Mouse (Mus musculus) heart, embryonic 10.5 days (tissue): ENCODE measurements around the gene Ifitm5. TPM values are rescaled to one million over a fixed set of nuclear protein-coding genes. Genes with fewer than 3 reads are reported as not detected.
A peak's percentile ranks its signal among the peaks of the same experiment; 100 is the strongest.

Experiments
- DNase-seq: peaks from one replicate; pipeline ENCODE4 v3.0.0-alpha.2; 2017; ENCODE audit warnings: low spot score
- H3K27ac ChIP-seq: fragments of 300-500 bp; sonication (generic); 2 replicates; pipeline ENCODE4 v1.5.1; 2016; ENCODE audit warnings: mild to moderate bottlenecking
- H3K27me3 ChIP-seq: fragments of 300-500 bp; sonication (generic); 2 replicates; pipeline ENCODE4 v1.6.1; 2016; ENCODE audit warnings: mild to moderate bottlenecking; ENCODE audit not compliant: poor library complexity, insufficient read depth, severe bottlenecking
- H3K36me3 ChIP-seq: fragments of 300-500 bp; sonication (generic); 2 replicates; pipeline ENCODE4 v1.6.1; 2016; ENCODE audit warnings: mild to moderate bottlenecking, moderate library complexity
- H3K4me1 ChIP-seq: fragments of 300-500 bp; sonication (generic); 2 replicates; pipeline ENCODE4 v1.6.1; 2016; ENCODE audit warnings: mild to moderate bottlenecking
- H3K4me3 ChIP-seq: fragments of 300-500 bp; sonication (generic); 2 replicates; pipeline ENCODE4 v1.5.1; 2016; ENCODE audit warnings: mild to moderate bottlenecking, moderate library complexity
- H3K9me3 ChIP-seq: fragments of 300-500 bp; sonication (generic); 2 replicates; pipeline ENCODE4 v1.6.1; 2016; ENCODE audit warnings: mild to moderate bottlenecking, moderate library complexity
- WGBS: fragments of 180-500 bp; shearing (Covaris S2); methylation state at CpG from one replicate; pipeline ENCODE4 v1.1.7; 2016; 5-methylcytosine and 5-hydroxymethylcytosine counted together
- polyA plus RNA-seq: library from polyadenylated mRNA; unstranded; fragments of >200 nt; fragmentation: Nextera tagmentation; extraction: Ambion mirVana; gene quantifications from 2 replicates; pipeline ENCODE4 v1.2.1, GENCODE M21; 2016

Ifitm5 gene
- polyA plus RNA-seq, 1 experiment from 2014 or later, result 2.3 TPM

- DNase-seq, result no peak
- Histone ChIP-seq H3K4me1 (peaks cover 19% of the 10 kb centered on the region), H3K36me3 (no peaks in the 10 kb centered on the region), H3K27ac (no peak overlapping the region), H3K27me3 (peaks cover 90% of the 10 kb centered on the region), H3K4me3 (no peak overlapping the region), H3K9me3 (no peaks in the 10 kb centered on the region)
- 28% methylated on average over 22 of the region's 22 CpGs for WGBS
These were observed 28.7 kb downstream of the Ifitm5 start for GRCm38 (mm10) chr7:140921225-140921975.

- no peaks in the 10 kb centered on the region for H3K9me3 ChIP-seq
- no peak within 1 kb of the TSS for H3K4me3 ChIP-seq
- WGBS, result 69% methylated on average over 8 of the region's 8 CpGs
These were observed 29.6 kb downstream of the Ifitm5 start, which contains the start of gene Nlrp6 for GRCm38 (mm10) chr7:140920418-140921029. Gene Nlrp6, plus strand, starts transcription at chr7:140920902.

GRCm38 (mm10) chr7:140919911-140920310 lies 30.2 kb downstream of the Ifitm5 start:
- no peaks in the 10 kb centered on the region for H3K36me3 ChIP-seq
- no peak for DNase-seq
- 44% methylated on average over 4 of the region's 4 CpGs for WGBS
- peaks cover 19% of the 10 kb centered on the region for H3K4me1 ChIP-seq
- no peak overlapping the region for H3K4me3 ChIP-seq
- H3K27ac ChIP-seq, result no peak overlapping the region
- no peaks in the 10 kb centered on the region for H3K9me3 ChIP-seq
- peaks cover 80% of the 10 kb centered on the region for H3K27me3 ChIP-seq

More at GRCm38 (mm10) chr7:140920418-140921029, 29.6 kb downstream of the Ifitm5 start, which contains the start of gene Nlrp6:
- Histone ChIP-seq H3K4me1 (peaks cover 19% of the 10 kb centered on the region), H3K27me3 (peaks cover 86% of the 10 kb centered on the region), H3K27ac (no peak within 1 kb of the TSS), H3K36me3 (no peaks in the 10 kb centered on the region)
- DNase-seq, result no peak

- H3K27ac ChIP-seq, result no peak overlapping the region
- WGBS, result 85% methylated on average over 8 of the region's 8 CpGs
- no peaks in the 10 kb centered on the region for H3K9me3 ChIP-seq
These were observed 35.9 kb downstream of the Ifitm5 start for GRCm38 (mm10) chr7:140914031-140914690.

GRCm38 (mm10) chr7:140912846-140913482 lies 37.1 kb downstream of the Ifitm5 start:
- H3K9me3 ChIP-seq, result no peaks in the 10 kb centered on the region
- peaks cover 17% of the 10 kb centered on the region for H3K27me3 ChIP-seq
- H3K4me3 ChIP-seq, result no peak overlapping the region
- 70% methylated on average over 5 of the region's 5 CpGs for WGBS
- H3K4me1 ChIP-seq, result peaks cover 6% of the 10 kb centered on the region; the same call in 1 of the 2 replicates
- DNase-seq, result no peak
- no peak overlapping the region for H3K27ac ChIP-seq
- no peaks in the 10 kb centered on the region for H3K36me3 ChIP-seq

More at GRCm38 (mm10) chr7:140914031-140914690, 35.9 kb downstream of the Ifitm5 start:
- no peak overlapping the region for H3K4me3 ChIP-seq
- H3K4me1 ChIP-seq, result no peaks in the 10 kb centered on the region; the same call in 1 of the 2 replicates
- H3K36me3 ChIP-seq, result no peaks in the 10 kb centered on the region
- no peak for DNase-seq
- peaks cover 25% of the 10 kb centered on the region for H3K27me3 ChIP-seq

GRCm38 (mm10) chr7:140912293-140912692 lies 37.8 kb downstream of the Ifitm5 start:
- H3K27me3 ChIP-seq, result peaks cover 10% of the 10 kb centered on the region; the same call in 1 of the 2 replicates
- H3K4me3 ChIP-seq, result no peak overlapping the region
- no peaks in the 10 kb centered on the region for H3K9me3 ChIP-seq
- DNase-seq, result no peak
- 55% methylated on average over 3 of the region's 3 CpGs for WGBS
- no peak overlapping the region for H3K27ac ChIP-seq
- H3K36me3 ChIP-seq, result no peaks in the 10 kb centered on the region
- peaks cover 6% of the 10 kb centered on the region; the same call in 1 of the 2 replicates for H3K4me1 ChIP-seq

GRCm38 (mm10) chr7:140908634-140909107 lies 41.4 kb downstream of the Ifitm5 start:
- peaks cover 6% of the 10 kb centered on the region; the same call in 1 of the 2 replicates for H3K4me1 ChIP-seq
- no peaks in the 10 kb centered on the region for H3K36me3 ChIP-seq
- H3K27me3 ChIP-seq, result peaks cover 15% of the 10 kb centered on the region; the same call in 1 of the 2 replicates
- H3K9me3 ChIP-seq, result no peaks in the 10 kb centered on the region
- DNase-seq, result peak; percentile 91
- peak overlapping the region; percentile 63; the same call in 1 of the 2 replicates for H3K27ac ChIP-seq
- peak overlapping the region; percentile 57 for H3K4me3 ChIP-seq
- 3% methylated on average over 19 of the region's 19 CpGs for WGBS

GRCm38 (mm10) chr7:140908181-140908580 lies 41.9 kb downstream of the Ifitm5 start:
- no peaks in the 10 kb centered on the region for H3K9me3 ChIP-seq
- H3K36me3 ChIP-seq, result no peaks in the 10 kb centered on the region
- no peak overlapping the region for H3K4me3 ChIP-seq
- WGBS, result 44% methylated on average over 7 of the region's 7 CpGs
- H3K27me3 ChIP-seq, result peaks cover 13% of the 10 kb centered on the region; the same call in 1 of the 2 replicates
- peaks cover 10% of the 10 kb centered on the region; the same call in 1 of the 2 replicates for H3K4me1 ChIP-seq
- no peak for DNase-seq
- no peak overlapping the region for H3K27ac ChIP-seq

- Histone ChIP-seq H3K9me3 (no peaks in the 10 kb centered on the region), H3K4me1 (peaks cover 15% of the 10 kb centered on the region; the same call in 1 of the 2 replicates), H3K27me3 (peaks cover 13% of the 10 kb centered on the region; the same call in 1 of the 2 replicates), H3K27ac (no peak overlapping the region), H3K36me3 (no peaks in the 10 kb centered on the region), H3K4me3 (no peak overlapping the region)
- no peak for DNase-seq
- WGBS, result 81% methylated on average over 7 of the region's 7 CpGs
These were observed 42.4 kb downstream of the Ifitm5 start for GRCm38 (mm10) chr7:140907697-140908096.

GRCm38 (mm10) chr7:140907131-140907530 lies 43.0 kb downstream of the Ifitm5 start:
- WGBS, result 76% methylated on average over 13 of the region's 13 CpGs
- Histone ChIP-seq H3K4me1 (peaks cover 15% of the 10 kb centered on the region; the same call in 1 of the 2 replicates), H3K27me3 (peaks cover 13% of the 10 kb centered on the region; the same call in 1 of the 2 replicates), H3K27ac (no peak overlapping the region), H3K9me3 (no peaks in the 10 kb centered on the region), H3K36me3 (no peaks in the 10 kb centered on the region), H3K4me3 (no peak overlapping the region)
- no peak for DNase-seq

- 46% methylated on average over 2 of the region's 2 CpGs for WGBS
- DNase-seq, result no peak
- Histone ChIP-seq H3K4me1 (peaks cover 19% of the 10 kb centered on the region), H3K27me3 (peaks cover 13% of the 10 kb centered on the region; the same call in 1 of the 2 replicates), H3K9me3 (no peaks in the 10 kb centered on the region), H3K4me3 (no peak overlapping the region), H3K27ac (no peak overlapping the region), H3K36me3 (no peaks in the 10 kb centered on the region)
These were observed 44.4 kb downstream of the Ifitm5 start for GRCm38 (mm10) chr7:140905642-140906081.

- Histone ChIP-seq H3K4me1 (peaks cover 26% of the 10 kb centered on the region; the same call in 1 of the 2 replicates), H3K4me3 (no peak overlapping the region), H3K9me3 (no peaks in the 10 kb centered on the region), H3K27ac (0 out of 2 replicates have a peak overlapping the region, but pooled peaks have one; percentile 10), H3K27me3 (peaks cover 13% of the 10 kb centered on the region; the same call in 1 of the 2 replicates), H3K36me3 (peaks cover 11% of the 10 kb centered on the region)
- peak; percentile 87 for DNase-seq
- 24% methylated on average over 13 of the region's 13 CpGs for WGBS
These were observed 46.9 kb downstream of the Ifitm5 start for GRCm38 (mm10) chr7:140903212-140903611.
